Mouse (Mus musculus) liver, postnatal 0 days (tissue): ENCODE results near the gene Gorasp1.

Source experiments
- CTCF ChIP-seq: sonication (generic); IDR thresholded peaks from 2 replicates; pipeline ENCODE4 v1.5.1; 2016; ENCODE audit warnings: antibody characterized with exemption, low read depth
- EP300 ChIP-seq: IDR thresholded peaks from 2 replicates; pipeline ENCODE4 v1.6.1; 2016; ENCODE audit warnings: antibody characterized with exemption, low read depth, mild to moderate bottlenecking

DNA sequence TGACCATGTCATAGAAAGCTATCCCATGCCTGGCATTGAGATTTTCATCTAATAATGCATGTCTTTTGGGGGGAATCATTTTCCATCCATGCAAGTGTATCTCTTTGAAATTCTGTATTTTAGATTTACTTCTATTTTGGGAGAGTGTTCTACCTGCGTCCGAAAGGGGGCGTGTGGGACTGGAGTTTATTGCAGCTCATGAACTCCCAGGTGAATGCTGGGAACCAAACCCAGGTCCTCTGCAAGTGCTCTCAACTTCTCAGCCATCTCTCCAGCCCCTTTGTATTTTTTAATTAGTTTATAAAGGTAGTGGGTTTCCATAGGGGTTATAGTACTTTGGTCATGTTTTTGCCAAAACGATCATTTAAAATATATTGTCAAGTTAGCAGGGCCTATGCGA, 43.5 kb downstream of the Gorasp1 start:
- no peak for TF ChIP-seq CTCF
- no peak for TF ChIP-seq EP300
